Mouse (Mus musculus): ENCODE results near the gene Sec14l3.

DNA sequence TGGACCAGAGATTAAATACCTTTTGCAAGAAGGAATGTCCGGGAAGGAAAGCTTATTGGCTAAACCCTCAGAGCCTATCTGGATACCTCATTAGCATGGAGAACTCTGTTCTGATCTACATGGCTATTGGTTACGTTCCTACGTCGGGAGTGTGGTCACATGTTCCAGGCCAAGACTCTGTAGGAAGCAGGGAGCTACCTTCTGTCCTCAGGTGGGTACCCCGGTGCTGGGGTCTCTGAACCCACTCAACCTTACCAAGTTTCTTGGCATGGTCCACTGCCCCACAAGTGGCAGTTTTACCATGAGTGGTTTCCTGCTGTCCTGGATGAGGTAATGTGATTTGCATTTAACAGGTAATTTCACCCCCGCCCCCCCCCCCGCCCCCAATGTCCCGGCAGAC is 37.6 kb upstream of the Sec14l3 start:
- TF ChIP-seq CTCF (IDR thresholded peaks at IDR 0.05; ENCODE audit: low read depth) (no peak), EP300 (IDR thresholded peaks at IDR 0.05; ENCODE audit: low read depth) (no peak)
